Mouse (Mus musculus): ENCODE measurements around the gene Misp.

- TF ChIP-seq POLR2A (IDR thresholded peaks at IDR 0.05; ENCODE audit: borderline replicate concordance, extremely low read depth, low read depth, low read length) (no peak), CTCF (IDR thresholded peaks at IDR 0.05; ENCODE audit: insufficient read depth, low read length) (no peak)
Observed at GRCm38 (mm10) chr10:79832786-79833181, 12.0 kb downstream of the Misp start.
